ENCODE assay signal across 27 mouse cellular contexts in genomic region chr2:120237784-120238183, GRCm38 (mm10). TPM values are rescaled to one million over a fixed set of nuclear protein-coding genes. Genes with fewer than 3 reads are reported as not detected.
"Had no signal": no experiment of that assay in that cellular context is flagged by ENCODE, and none has a peak within 500 bp of the region (broad histone marks: within the 10 kb centered on the region; RNA-seq: fewer than 3 reads in every experiment).

No protein-coding gene starts in this region.

- H3K36me3 ChIP-seq: liver, embryonic 13.5 days; neural tube, embryonic 12.5 days; neural tube, embryonic 15.5 days had no signal

- H3K4me3 ChIP-seq: layer of hippocampus, adult 2 months; liver, embryonic 13.5 days; neural tube, embryonic 12.5 days; neural tube, embryonic 15.5 days had no signal

- H3K9ac ChIP-seq: liver, embryonic 13.5 days; neural tube, embryonic 12.5 days; neural tube, embryonic 15.5 days had no signal

- H3K27ac ChIP-seq: layer of hippocampus, adult 2 months; liver, embryonic 13.5 days; neural tube, embryonic 12.5 days; neural tube, embryonic 15.5 days had no signal

- DNase-seq: kidney, adult 9 months; kidney, postnatal 14 days; kidney, postnatal 4 days; layer of hippocampus, adult 9-11 months; liver, embryonic 13.5 days; lung, adult 2 months; lung, postnatal 14 days; lung, postnatal 4 days; midbrain, embryonic 14.5 days; retina, postnatal 1 day; thymus, adult 18-20 months; thymus, postnatal 36 days had no signal

- H3K27me3 ChIP-seq: neural tube, embryonic 12.5 days; neural tube, embryonic 15.5 days had no signal

- H3K4me2 ChIP-seq: liver, embryonic 13.5 days; midbrain, embryonic 11.5 days; neural tube, embryonic 12.5 days; neural tube, embryonic 15.5 days had no signal

- H3K4me1 ChIP-seq: neural tube, embryonic 12.5 days had no signal

- H3K9me3 ChIP-seq: liver, embryonic 13.5 days; neural tube, embryonic 12.5 days; neural tube, embryonic 15.5 days had no signal

RNA-seq across cellular contexts. Expression of gene Pla2g4e, which starts 7.4 kb away (rescaled TPM):
- total RNA-seq: liver, adult 2 months; megakaryocyte progenitor cell, adult 5-6 weeks; megakaryocyte-erythroid progenitor cell, adult 5-6 weeks had no signal
- polyA plus RNA-seq: limb, embryonic 11.5 days; liver, adult 2 months; liver, embryonic 13.5 days; liver, embryonic 16.5 days; spleen, adult 2 months had no signal

RNA-seq across cellular contexts. Expression of gene Pla2g4d, which starts 51.2 kb away (rescaled TPM):
- total RNA-seq: layer of hippocampus, adult 2 months; layer of hippocampus, postnatal 25 days; left cerebral cortex, postnatal 25 days; liver, adult 2 months; megakaryocyte progenitor cell, adult 5-6 weeks; megakaryocyte-erythroid progenitor cell, adult 5-6 weeks had no signal
- polyA plus RNA-seq: liver, adult 2 months; liver, embryonic 13.5 days; liver, embryonic 16.5 days; lung, embryonic 16.5 days; midbrain, embryonic 14.5 days; small intestine, adult 2 months; urinary bladder, adult 2 months had no signal
